Mouse (Mus musculus) forebrain, postnatal 0 days (tissue): ENCODE measurements around the gene Syngr2. TPM values are rescaled to one million over a fixed set of nuclear protein-coding genes. Genes with fewer than 3 reads are reported as not detected.
A peak's percentile ranks its signal among the peaks of the same experiment; 100 is the strongest.
"Not testable (repeated sequence)": the region's sequence is repeated elsewhere in the genome, so short reads cannot be mapped to it uniquely, and the experiment has no call there.

Source experiments
- ATAC-seq: fragments of 200-750 bp; cut with Nextera tagmentation; 2 replicates; pipeline ENCODE4 v1.8.0; 2017; ENCODE audit warnings: mild to moderate bottlenecking, moderate library complexity
- DNase-seq: peaks from one replicate; pipeline ENCODE4 v3.0.0-alpha.2; 2015
- H3K27ac ChIP-seq: fragments of 300-500 bp; sonication (generic); 2 replicates; pipeline ENCODE4 v1.5.1; 2014; ENCODE audit warnings: low read depth, mild to moderate bottlenecking, antibody characterized with exemption, low read length, moderate library complexity, mixed read lengths
- H3K27me3 ChIP-seq: fragments of 300-500 bp; sonication (generic); 2 replicates; pipeline ENCODE4 v1.6.1; 2014; ENCODE audit warnings: mild to moderate bottlenecking, low read length, mixed read lengths; ENCODE audit not compliant: insufficient read depth
- H3K36me3 ChIP-seq: fragments of 300-500 bp; sonication (generic); 2 replicates; pipeline ENCODE4 v1.6.1; 2014; ENCODE audit warnings: mild to moderate bottlenecking, moderate library complexity; ENCODE audit not compliant: insufficient read depth
- H3K4me1 ChIP-seq: fragments of 300-500 bp; sonication (generic); 2 replicates; pipeline ENCODE4 v1.6.1; 2014; ENCODE audit warnings: antibody characterized with exemption; ENCODE audit not compliant: insufficient read depth
- H3K4me2 ChIP-seq: fragments of 300-500 bp; sonication (generic); 2 replicates; pipeline ENCODE4 v1.6.1; 2014; ENCODE audit warnings: low read depth, mild to moderate bottlenecking, moderate library complexity
- H3K4me3 ChIP-seq: fragments of 300-500 bp; sonication (generic); 2 replicates; pipeline ENCODE4 v1.5.1; 2014; ENCODE audit warnings: low read depth, low read length, mixed read lengths
- H3K9ac ChIP-seq: fragments of 300-500 bp; sonication (generic); 2 replicates; pipeline ENCODE4 v1.6.1; 2014; ENCODE audit warnings: mild to moderate bottlenecking
- H3K9me3 ChIP-seq: fragments of 300-500 bp; sonication (generic); 2 replicates; pipeline ENCODE4 v1.6.1; 2016; ENCODE audit warnings: low read length
- CTCF ChIP-seq: sonication (generic); IDR thresholded peaks from 2 replicates; pipeline ENCODE4 v1.5.1; 2016; ENCODE audit warnings: antibody characterized with exemption, control low read depth, low read depth
- WGBS: fragments of 180-500 bp; shearing (Covaris S2); extraction: QIAGEN DNeasy Blood & Tissue Kit; methylation state at CpG from one replicate; pipeline ENCODE4 v1.1.7; 2014; 5-methylcytosine and 5-hydroxymethylcytosine counted together
- polyA plus RNA-seq: library from polyadenylated mRNA; unstranded; fragments of >200 nt; fragmentation: Nextera tagmentation; extraction: Ambion mirVana; gene quantifications from 2 replicates; pipeline ENCODE4 v1.2.1, GENCODE M21; 2015
- total RNA-seq: library from RNA; depleted of rRNA; stranded (reverse); fragments of >200 nt; gene quantifications from 2 replicates; pipeline ENCODE4 v1.2.3, GENCODE M21; 2014

Syngr2 gene
- total and polyA plus RNA-seq, 2 experiments from 2014 or later, result 15.7 to 16.9 TPM

GRCm38 (mm10) chr11:117786294-117786693, 23.2 kb upstream of the Syngr2 start:
- Histone ChIP-seq H3K4me1 (no peaks in the 10 kb centered on the region), H3K27me3 (peaks cover 4% of the 10 kb centered on the region; the same call in 1 of the 2 replicates), H3K4me2 (no peak overlapping the region), H3K27ac (no peak overlapping the region), H3K36me3 (no peaks in the 10 kb centered on the region), H3K9ac (no peak overlapping the region), H3K9me3 (no peaks in the 10 kb centered on the region), H3K4me3 (no peak overlapping the region)
- no peak for DNase-seq
- WGBS, result 9% methylated on average over 10 of the region's 10 CpGs
- TF ChIP-seq CTCF, result peak; percentile 68
- ATAC-seq, result no peak

GRCm38 (mm10) chr11:117788481-117788880, 21.0 kb upstream of the Syngr2 start:
- WGBS, result 83% methylated on average over 7 of the region's 7 CpGs
- not testable (repeated sequence) for H3K9me3 ChIP-seq, DNase-seq, H3K4me3 ChIP-seq, H3K27ac ChIP-seq, H3K4me1 ChIP-seq, H3K27me3 ChIP-seq, H3K4me2 ChIP-seq, H3K36me3 ChIP-seq, H3K9ac ChIP-seq, ATAC-seq

- 12% methylated on average over 14 of the region's 14 CpGs for WGBS
- H3K9ac ChIP-seq, result no peak overlapping the region
- H3K9me3 ChIP-seq, result no peaks in the 10 kb centered on the region
- H3K36me3 ChIP-seq, result no peaks in the 10 kb centered on the region
- H3K4me3 ChIP-seq, result no peak overlapping the region
- H3K4me2 ChIP-seq, result no peak overlapping the region
- no peaks in the 10 kb centered on the region for H3K27me3 ChIP-seq
- H3K27ac ChIP-seq, result no peak overlapping the region
- peak; percentile 75 for TF ChIP-seq CTCF
- ATAC-seq, result peak; percentile 56
- H3K4me1 ChIP-seq, result no peaks in the 10 kb centered on the region
- peak; percentile 60 for DNase-seq
These were observed 19.2 kb upstream of the Syngr2 start for GRCm38 (mm10) chr11:117790286-117790685.

GRCm38 (mm10) chr11:117790703-117791440, 18.6 kb upstream of the Syngr2 start:
- Histone ChIP-seq H3K9me3 (no peaks in the 10 kb centered on the region), H3K4me1 (no peaks in the 10 kb centered on the region), H3K36me3 (no peaks in the 10 kb centered on the region), H3K27ac (no peak overlapping the region), H3K4me3 (no peak overlapping the region), H3K4me2 (no peak overlapping the region), H3K9ac (no peak overlapping the region), H3K27me3 (no peaks in the 10 kb centered on the region)
- no peak for TF ChIP-seq CTCF
- WGBS, result 45% methylated on average over 23 of the region's 23 CpGs
- ATAC-seq (no peak), DNase-seq (no peak)

- no peak for ATAC-seq
- WGBS, result 92% methylated on average over 9 of the region's 9 CpGs
- Histone ChIP-seq H3K4me3 (no peak overlapping the region), H3K4me2 (no peak overlapping the region), H3K9me3 (no peaks in the 10 kb centered on the region), H3K4me1 (no peaks in the 10 kb centered on the region), H3K27ac (no peak overlapping the region), H3K27me3 (no peaks in the 10 kb centered on the region), H3K36me3 (no peaks in the 10 kb centered on the region), H3K9ac (no peak overlapping the region)
- no peak for DNase-seq
- no peak for TF ChIP-seq CTCF
These were observed 18.1 kb upstream of the Syngr2 start for GRCm38 (mm10) chr11:117791441-117791761.

- Histone ChIP-seq H3K4me2 (no peak overlapping the region), H3K9ac (no peak overlapping the region), H3K36me3 (no peaks in the 10 kb centered on the region), H3K4me1 (no peaks in the 10 kb centered on the region), H3K27ac (no peak overlapping the region), H3K4me3 (no peak overlapping the region), H3K9me3 (no peaks in the 10 kb centered on the region), H3K27me3 (no peaks in the 10 kb centered on the region)
- no peak for ATAC-seq
- DNase-seq, result no peak
- TF ChIP-seq CTCF, result no peak
- WGBS, result 10% methylated on average over 22 of the region's 22 CpGs
These were observed 17.1 kb upstream of the Syngr2 start for GRCm38 (mm10) chr11:117792281-117792888.

GRCm38 (mm10) chr11:117794035-117794551, 15.4 kb upstream of the Syngr2 start:
- Histone ChIP-seq H3K9ac (no peak overlapping the region), H3K27me3 (no peaks in the 10 kb centered on the region), H3K4me2 (no peak overlapping the region), H3K27ac (no peak overlapping the region), H3K4me1 (no peaks in the 10 kb centered on the region), H3K36me3 (no peaks in the 10 kb centered on the region), H3K9me3 (no peaks in the 10 kb centered on the region), H3K4me3 (no peak overlapping the region)
- TF ChIP-seq CTCF, result no peak
- WGBS, result 59% methylated on average over 4 of the region's 4 CpGs
- ATAC-seq (no peak), DNase-seq (no peak)
